Mouse (Mus musculus) left cerebral cortex, postnatal 25 days (tissue): ENCODE data around the gene Ifnl2. TPM values are rescaled to one million over a fixed set of nuclear protein-coding genes. Genes with fewer than 3 reads are reported as not detected.
A peak's percentile ranks its signal among the peaks of the same experiment; 100 is the strongest.

Experiments
- DNase-seq, 2 experiments: peaks; one replicate each; pipeline ENCODE4 v3.0.0; 2022; ENCODE audit warnings: low spot score in 2 of 2, mixed read lengths in 1 of 2
- intact Hi-C: fragments of 180-260 bp; cut with DNase I; formaldehyde crosslinking; loops from one replicate; pipeline ENCODE4 v1.15.1; 2025
- total RNA-seq, 2 experiments: library from RNA; stranded (reverse); gene quantifications; 2 replicates each; pipeline ENCODE4 v1.2.3; 2021

Ifnl2 gene
- total RNA-seq, 2 experiments from 2014 or later = not detected

- no peak for DNase-seq
- intact Hi-C loops = no loop called here
Measured at GRCm38 (mm10) chr7:28505585-28505984, 4.7 kb downstream of the Ifnl2 start.

DNA sequence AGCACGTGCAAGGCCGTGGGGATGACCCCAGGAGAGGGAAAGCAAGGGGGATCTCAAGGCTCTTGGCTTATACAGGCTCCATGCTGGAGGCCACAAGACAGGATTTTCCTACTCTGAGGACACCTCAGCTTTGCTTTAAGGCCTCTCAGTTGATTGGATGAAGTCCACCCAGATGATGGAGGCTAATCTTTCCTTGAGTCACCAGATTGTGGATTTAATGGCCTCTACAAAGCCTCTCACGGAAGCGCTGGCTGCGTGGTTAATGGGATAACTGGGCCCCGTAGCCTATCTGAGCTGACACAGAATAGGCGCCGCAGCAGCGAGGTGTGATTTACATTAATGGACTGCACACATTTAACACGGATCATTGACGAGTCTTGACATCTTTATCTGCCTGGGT lies 14.8 kb downstream of the Ifnl2 start:
- intact Hi-C loops = no loop called here
- DNase-seq = no peak

DNA sequence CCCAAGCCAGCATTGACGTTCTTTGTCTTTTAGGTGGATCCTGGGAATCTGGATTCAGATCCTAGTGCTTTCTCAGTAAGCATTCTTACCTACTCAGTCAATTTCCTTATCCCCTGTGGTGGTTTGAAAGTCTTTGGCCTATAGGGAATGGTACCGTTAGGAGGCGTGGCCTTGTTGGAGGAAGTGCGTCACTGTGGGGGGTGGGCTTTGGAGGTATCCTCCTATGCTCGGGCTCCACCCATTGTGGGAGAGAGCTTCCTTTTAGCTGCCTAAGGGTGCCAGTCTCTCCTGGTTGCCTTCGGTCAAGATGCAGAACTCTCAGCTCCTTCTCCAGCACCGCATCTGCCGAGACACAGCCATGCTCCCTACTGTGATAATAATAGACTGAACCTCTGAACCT lies 17.9 kb downstream of the Ifnl2 start:
- no peak for DNase-seq
- intact Hi-C loops = loop anchor here (5.0 kb wide), 1 partner anchor 40 kb away; no protein-coding TSS in a partner anchor

GRCm38 (mm10) chr7:28490903-28491302 lies 19.4 kb downstream of the Ifnl2 start:
- intact Hi-C loops = loop anchor here (5.0 kb wide), 1 partner anchor 41 kb away; no protein-coding TSS in a partner anchor
- no peak for DNase-seq

- peak; percentile 27 to 36 for DNase-seq
- intact Hi-C loops = loop anchor here (5.0 kb wide), 1 partner anchor 42 kb away; no protein-coding TSS in a partner anchor
Measured at GRCm38 (mm10) chr7:28490410-28490809, 19.8 kb downstream of the Ifnl2 start.

DNA sequence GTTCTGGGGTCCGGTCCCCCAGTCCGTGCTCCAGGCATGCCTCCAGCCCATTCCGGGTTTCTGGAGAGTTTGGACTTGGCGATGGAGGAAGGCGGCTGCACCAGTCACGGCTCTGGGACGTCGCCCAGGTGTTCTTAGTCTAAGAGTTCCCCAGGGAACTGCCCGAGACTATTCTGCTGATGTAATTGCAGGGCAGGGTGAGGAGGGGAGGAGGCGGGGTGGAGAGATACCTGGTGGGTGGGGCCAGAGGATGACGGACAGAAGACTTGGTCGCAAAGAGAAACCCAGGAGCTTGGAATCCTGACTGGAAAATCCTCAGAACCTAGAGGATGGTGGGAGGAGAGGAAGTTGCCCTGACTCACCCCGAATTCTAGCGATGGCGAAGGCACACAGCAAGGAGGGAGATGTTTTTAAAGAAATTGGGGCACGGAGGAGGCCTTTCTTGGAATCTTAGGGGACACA lies 22.2 kb downstream of the Ifnl2 start:
- peak; percentile 25 to 78 for DNase-seq
- intact Hi-C loops = no loop called here

DNA sequence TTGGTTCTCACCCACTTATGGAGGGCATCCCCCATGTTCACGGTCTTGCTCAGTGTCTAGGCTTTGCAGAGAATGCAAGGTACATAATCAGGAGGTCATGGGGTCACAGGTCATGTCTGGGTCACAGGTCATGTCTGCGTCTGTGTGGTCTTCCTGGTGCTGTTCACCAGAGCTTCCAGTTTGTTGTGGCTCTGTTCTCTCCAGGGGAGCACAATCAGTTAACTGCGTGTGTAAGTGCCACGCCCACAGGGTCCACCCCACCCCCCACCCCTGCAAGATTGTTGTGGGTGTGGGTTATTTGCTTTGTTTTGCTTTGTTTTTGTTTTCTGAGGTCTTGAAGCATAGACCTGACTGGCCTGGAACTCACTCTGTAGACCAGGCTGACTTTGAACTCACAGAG lies 26.1 kb downstream of the Ifnl2 start:
- intact Hi-C loops = no loop called here
- DNase-seq = no peak

DNA sequence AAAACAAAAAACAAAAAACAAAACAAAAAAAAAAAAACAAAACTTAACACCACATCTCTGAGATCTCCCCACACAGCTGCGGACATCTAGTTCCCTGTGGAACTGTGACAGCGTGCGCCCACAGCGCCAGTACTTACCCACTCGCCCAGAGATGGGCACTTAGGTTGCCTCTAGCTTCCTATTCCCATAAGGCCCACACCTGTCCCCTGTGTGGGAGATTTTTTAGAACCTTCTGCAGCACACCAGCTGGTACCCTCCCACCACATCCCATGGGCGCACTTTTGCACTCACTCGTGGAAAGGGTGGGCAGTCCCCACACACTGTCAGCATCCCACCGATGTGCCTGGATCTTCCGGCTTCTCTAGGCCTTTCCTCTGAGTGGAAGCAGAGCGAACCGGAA lies 27.4 kb downstream of the Ifnl2 start:
- DNase-seq = peak; percentile 26 to 72
- intact Hi-C loops = no loop called here

- no peak for DNase-seq
- intact Hi-C loops = no loop called here
Measured at GRCm38 (mm10) chr7:28478854-28479253, 31.4 kb downstream of the Ifnl2 start.

GRCm38 (mm10) chr7:28477363-28477762 lies 32.9 kb downstream of the Ifnl2 start:
- intact Hi-C loops = no loop called here

GRCm38 (mm10) chr7:28476191-28476590 lies 34.1 kb downstream of the Ifnl2 start:
- intact Hi-C loops = no loop called here
- DNase-seq = no peak

More at GRCm38 (mm10) chr7:28477363-28477762, 32.9 kb downstream of the Ifnl2 start:
- DNase-seq = no peak

DNA sequence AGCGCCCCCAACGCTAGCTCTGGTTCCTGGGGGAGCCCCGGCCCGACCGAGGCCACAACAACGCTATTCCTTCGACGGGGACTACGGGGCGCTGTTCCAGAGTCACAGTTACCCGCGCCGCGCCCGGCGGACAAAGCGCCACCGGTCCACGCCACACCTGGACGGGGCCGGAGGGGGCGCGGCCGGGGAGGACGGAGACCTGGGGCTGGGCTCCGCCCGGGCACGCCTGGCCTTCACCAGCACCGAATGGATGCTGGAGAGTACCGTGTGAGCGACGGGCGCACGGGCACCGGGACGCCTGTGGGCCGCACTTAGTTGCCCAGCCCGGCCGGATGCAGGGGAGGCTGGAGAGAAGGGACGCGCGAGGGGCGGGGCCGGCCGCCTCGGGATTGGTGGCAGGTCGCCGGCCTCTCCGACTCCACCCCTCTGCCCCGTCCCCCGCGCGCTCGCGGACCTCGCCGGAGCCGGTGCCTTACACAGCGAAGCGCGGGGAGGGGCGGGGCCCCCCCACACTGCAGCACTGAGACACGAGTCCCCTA lies 43.0 kb downstream of the Ifnl2 start:
- DNase-seq = no peak
- intact Hi-C loops = no loop called here

DNA sequence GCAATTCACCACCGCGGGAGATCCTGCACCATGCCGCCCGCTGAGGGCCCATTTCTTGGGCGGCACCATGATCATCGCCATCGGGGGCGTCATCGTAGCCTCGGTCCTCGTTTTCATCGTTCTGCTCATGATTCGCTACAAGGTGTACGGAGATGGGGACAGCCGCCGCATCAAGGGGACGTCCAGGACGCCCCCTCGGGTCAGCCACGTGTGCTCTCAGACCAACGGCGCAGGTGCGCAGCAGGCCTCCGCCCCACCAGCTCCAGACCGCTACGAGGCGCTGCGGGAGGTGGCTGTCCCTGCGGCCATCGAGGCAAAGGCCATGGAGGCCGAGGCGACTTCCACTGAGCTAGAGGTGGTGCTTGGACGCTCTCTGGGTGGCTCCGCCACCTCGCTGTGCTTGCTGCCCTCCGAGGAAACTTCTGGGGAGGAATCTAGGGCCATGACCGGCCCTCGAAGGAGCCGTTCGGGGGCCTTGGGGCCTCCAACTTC lies 43.5 kb downstream of the Ifnl2 start:
- intact Hi-C loops = no loop called here
- DNase-seq = no peak

DNA sequence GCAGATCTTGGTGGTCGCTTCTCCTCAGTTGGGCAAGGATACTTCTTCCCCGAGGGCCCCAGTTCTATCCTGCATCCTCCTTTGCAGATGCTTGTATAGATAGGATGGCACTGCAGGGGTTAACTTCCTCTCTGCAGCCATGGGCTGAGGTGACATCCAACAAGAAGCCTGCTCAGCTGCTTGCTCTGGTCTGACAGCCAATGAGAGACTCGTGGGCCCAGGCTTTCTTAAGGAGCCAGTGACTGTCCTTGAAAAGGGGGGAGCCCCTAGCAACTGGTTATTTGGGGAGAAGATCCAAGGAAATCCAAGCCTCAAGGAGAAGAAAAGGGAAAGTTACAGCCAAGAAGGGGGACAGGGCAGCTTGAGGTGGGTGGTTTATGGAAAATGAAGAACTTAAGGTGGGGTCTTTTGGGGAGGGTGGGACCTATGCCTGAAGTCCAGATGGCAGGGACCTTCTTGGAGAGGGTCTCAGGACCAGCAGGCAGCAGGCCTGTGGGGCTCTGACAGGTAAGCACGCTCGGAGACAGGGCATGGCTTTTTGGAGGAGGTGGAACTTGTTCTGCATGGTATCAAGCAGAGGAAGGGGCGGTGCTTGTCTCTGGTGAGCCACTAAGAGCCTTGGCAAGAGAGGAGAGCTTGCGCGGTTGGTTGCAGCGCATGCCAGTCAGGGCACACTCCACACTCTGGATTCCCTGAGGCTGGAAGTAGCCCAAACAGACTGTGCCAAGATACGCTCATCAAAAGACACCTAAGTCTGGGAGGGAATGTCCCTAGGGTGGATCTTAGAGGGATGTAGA lies 45.6 kb downstream of the Ifnl2 start:
- intact Hi-C loops = no loop called here
- DNase-seq = peak; percentile 88 to 97

DNA sequence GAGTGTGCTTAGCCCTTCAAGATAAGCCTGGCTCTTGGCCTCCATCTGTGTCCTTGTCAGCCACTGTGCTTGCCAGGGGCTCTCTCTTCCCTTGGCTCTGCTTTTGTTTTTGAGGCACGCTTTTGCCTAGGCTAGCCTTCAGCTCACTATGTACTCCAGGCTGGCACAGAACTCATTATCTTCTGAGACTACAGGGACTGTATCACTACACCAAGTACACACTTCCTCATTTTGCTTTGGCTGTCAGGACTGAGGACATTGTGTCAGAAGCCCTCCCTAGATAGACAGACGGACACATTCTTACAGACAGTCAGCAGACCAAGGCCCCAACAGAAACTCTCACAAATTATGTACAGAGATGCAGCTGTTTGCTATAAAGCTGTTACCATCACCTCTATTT lies 47.5 kb downstream of the Ifnl2 start:
- intact Hi-C loops = no loop called here
- DNase-seq = no peak

DNA sequence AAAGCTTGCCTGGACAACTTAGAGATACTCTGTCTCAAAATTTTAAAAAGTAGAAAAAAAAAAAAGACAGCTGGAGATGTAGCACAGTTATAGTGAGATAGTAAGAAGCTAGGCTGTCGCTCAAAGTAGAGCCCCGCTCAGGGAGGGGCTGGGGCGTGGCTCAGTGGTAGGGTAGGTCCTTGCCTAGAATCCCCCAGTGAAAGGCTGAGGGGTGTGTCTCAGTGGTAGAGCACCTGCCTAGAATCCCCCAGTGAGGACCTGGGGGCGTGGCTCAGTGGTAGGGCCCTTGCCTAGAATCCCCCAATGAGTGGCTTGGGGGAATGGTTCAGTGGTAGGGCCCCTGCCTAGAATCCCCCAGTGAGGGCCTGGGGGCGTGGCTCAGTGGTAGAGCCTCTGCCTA lies 49.9 kb downstream of the Ifnl2 start:
- no peak for DNase-seq
- intact Hi-C loops = no loop called here

Other genes with a start within 250 kb of the Ifnl2 start
- gene Eid2, start 242.6 kb downstream of the Ifnl2 start, total RNA-seq = 10 to 100 TPM; 58.4 to 61.2 TPM
- 10 to 100 TPM; 32.5 to 34.3 TPM for gene Eid2b, start 232.7 kb downstream of the Ifnl2 start, total RNA-seq
- 1 to 10 TPM in 1 of 2 experiments, under 1 TPM in 1; 0.25 to 1.7 TPM for gene Selenov, start 219.3 kb downstream of the Ifnl2 start, total RNA-seq
- 1 to 10 TPM; 1.4 to 2.0 TPM for gene Dll3, start 208.2 kb downstream of the Ifnl2 start, total RNA-seq
- gene Timm50, start 198.4 kb downstream of the Ifnl2 start, total RNA-seq = 10 to 100 TPM; 39.0 to 40.8 TPM
- 100 to 1,000 TPM; 113 to 119 TPM for gene Supt5, start 171.7 kb downstream of the Ifnl2 start, total RNA-seq
- gene Rps16, start 159.8 kb downstream of the Ifnl2 start, total RNA-seq = 100 to 1,000 TPM; 438 to 443 TPM
- 1 to 10 TPM; 5.0 to 6.7 TPM for gene Plekhg2, start 137.9 kb downstream of the Ifnl2 start, total RNA-seq
- 1 to 10 TPM; 2.2 to 2.9 TPM for gene Zfp36, start 130.2 kb downstream of the Ifnl2 start, total RNA-seq
- 10 to 100 TPM; 19.0 to 22.2 TPM for gene Med29, start 117.7 kb downstream of the Ifnl2 start, total RNA-seq
- 10 to 100 TPM; 62.4 to 64.0 TPM for gene Paf1, start 117.5 kb downstream of the Ifnl2 start, total RNA-seq
- 1 to 10 TPM; 1.8 to 3.1 TPM for gene Gmfg, start 73.0 kb downstream of the Ifnl2 start, total RNA-seq
- gene Lrfn1, start 58.5 kb downstream of the Ifnl2 start, total RNA-seq = 10 to 100 TPM; 81.6 to 91.4 TPM
- not detected for gene Ifnl3, start 12.4 kb upstream of the Ifnl2 start, total RNA-seq
- gene Sycn, start 30.4 kb upstream of the Ifnl2 start, total RNA-seq = not detected
- under 1 TPM; 0.46 to 0.50 TPM for gene Nccrp1, start 36.8 kb upstream of the Ifnl2 start, total RNA-seq
- gene Samd4b, start 87.7 kb upstream of the Ifnl2 start, total RNA-seq = 10 to 100 TPM; 65.2 to 68.7 TPM
- 1 to 10 TPM; 8.1 to 8.3 TPM for gene Pak4, start 87.7 kb upstream of the Ifnl2 start, total RNA-seq
- 1 to 10 TPM; 1.1 to 1.6 TPM for gene Acp7, start 120.9 kb upstream of the Ifnl2 start, total RNA-seq
- gene Fbxo27, start 182.4 kb upstream of the Ifnl2 start, total RNA-seq = 10 to 100 TPM; 21.6 to 21.8 TPM
- 1 to 10 TPM in 1 of 2 experiments, under 1 TPM in 1; 0.76 to 1.3 TPM for gene Fbxo17, start 206.3 kb upstream of the Ifnl2 start, total RNA-seq
- gene Mrps12, start 231.4 kb upstream of the Ifnl2 start, total RNA-seq = 10 to 100 TPM; 60.3 to 67.4 TPM
- gene Sars2, start 231.5 kb upstream of the Ifnl2 start, total RNA-seq = 10 to 100 TPM; 13.1 to 14.4 TPM
- gene Ccer2, start 245.7 kb upstream of the Ifnl2 start, total RNA-seq = 1 to 10 TPM in 1 of 2 experiments, under 1 TPM in 1; 0.92 to 1.2 TPM